Mouse (Mus musculus) cortical plate, adult 2 months (tissue): ENCODE measurements around the gene 1700001C19Rik.

Source experiments
- CTCF ChIP-seq: fragments of 200-500 bp; IDR thresholded peaks from 2 replicates; pipeline ENCODE4 v1.5.1; 2011; ENCODE audit warnings: mild to moderate bottlenecking, control low read depth, low read length; ENCODE audit not compliant: insufficient read depth; ENCODE audit errors: extremely low read depth
- POLR2A ChIP-seq: fragments of 200-500 bp; IDR thresholded peaks from 2 replicates; pipeline ENCODE4 v1.6.1; 2011; ENCODE audit warnings: mild to moderate bottlenecking, low read length, control low read depth; ENCODE audit not compliant: insufficient read depth; ENCODE audit errors: extremely low read depth

DNA sequence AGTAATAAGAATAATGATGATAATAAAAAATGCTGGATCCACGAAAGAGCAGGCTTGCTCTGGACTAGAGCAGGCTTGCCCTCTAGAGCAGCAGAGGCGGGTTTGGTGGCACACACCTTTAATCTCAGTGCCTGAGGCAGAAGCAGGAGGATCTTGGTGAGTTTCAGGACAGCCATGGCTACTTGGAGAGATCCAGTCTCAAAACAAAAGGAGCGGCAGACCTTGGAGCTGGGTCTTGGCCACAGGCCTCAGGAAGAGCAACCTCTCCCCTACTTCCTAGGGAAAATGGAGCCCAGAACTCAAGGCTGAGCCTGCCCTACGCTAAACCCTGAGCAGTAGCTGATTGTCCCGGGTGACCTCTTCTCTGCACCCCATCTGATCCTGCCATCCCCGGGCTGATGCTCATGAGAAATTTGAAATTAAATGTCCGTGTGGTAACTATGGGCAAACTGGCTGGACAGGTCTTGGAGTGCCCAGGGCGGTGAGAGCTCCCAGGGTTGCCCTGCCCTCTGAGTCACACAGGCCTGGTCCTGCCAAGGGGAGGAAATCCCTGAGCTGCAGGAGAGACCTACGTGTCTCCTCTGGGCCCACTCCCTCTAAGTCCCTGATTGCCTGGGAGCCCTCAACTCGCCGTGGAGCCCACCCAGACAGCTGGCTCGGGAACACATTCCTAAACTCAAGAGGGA is 13.8 kb upstream of the 1700001C19Rik start:
- TF ChIP-seq CTCF: no peak
- no peak for TF ChIP-seq POLR2A
